Mouse (Mus musculus) kidney, embryonic 15.5 days (tissue): ENCODE data around the gene Olfr463. TPM values are rescaled to one million over a fixed set of nuclear protein-coding genes. Genes with fewer than 3 reads are reported as not detected.

Source experiments
- ATAC-seq: fragments of 200-750 bp; cut with Nextera tagmentation; replicated peaks from 2 replicates; pipeline ENCODE4 v1.8.0; 2017; ENCODE audit warnings: moderate TSS enrichment; ENCODE audit not compliant: low FRiP score
- H3K27ac ChIP-seq: fragments of 300-500 bp; sonication (generic); 2 replicates; pipeline ENCODE4 v1.5.1; 2015; ENCODE audit warnings: mild to moderate bottlenecking, inconsistent platforms
- H3K27me3 ChIP-seq: fragments of 300-500 bp; sonication (generic); 2 replicates; pipeline ENCODE4 v1.6.1; 2015; ENCODE audit warnings: inconsistent platforms
- H3K36me3 ChIP-seq: fragments of 300-500 bp; sonication (generic); 2 replicates; pipeline ENCODE4 v1.6.1; 2015; ENCODE audit warnings: inconsistent platforms
- H3K4me1 ChIP-seq: fragments of 300-500 bp; sonication (generic); 2 replicates; pipeline ENCODE4 v1.6.1; 2015; ENCODE audit warnings: inconsistent platforms
- H3K4me2 ChIP-seq: fragments of 300-500 bp; sonication (generic); 2 replicates; pipeline ENCODE4 v1.6.1; 2015; ENCODE audit warnings: moderate library complexity, mild to moderate bottlenecking, inconsistent platforms
- H3K4me3 ChIP-seq: fragments of 300-500 bp; sonication (generic); replicated peaks from 2 replicates; pipeline ENCODE4 v1.5.1; 2015; ENCODE audit warnings: mild to moderate bottlenecking, inconsistent platforms
- H3K9ac ChIP-seq: fragments of 300-500 bp; sonication (generic); 2 replicates; pipeline ENCODE4 v1.6.1; 2015; ENCODE audit warnings: mild to moderate bottlenecking, inconsistent platforms
- H3K9me3 ChIP-seq: fragments of 300-500 bp; sonication (generic); replicated peaks from 2 replicates; pipeline ENCODE4 v1.6.1; 2016; ENCODE audit warnings: inconsistent platforms
- WGBS: fragments of 180-500 bp; shearing (Covaris S2); methylation state at CpG from one replicate; pipeline ENCODE4 v1.1.7; 2015; ENCODE audit warnings: mixed read lengths; 5-methylcytosine and 5-hydroxymethylcytosine counted together
- polyA plus RNA-seq: library from polyadenylated mRNA; unstranded; fragments of >200 nt; fragmentation: Nextera tagmentation; extraction: Ambion mirVana; gene quantifications from 2 replicates; pipeline ENCODE4 v1.2.1, GENCODE M21; 2015

Olfr463 gene
- not detected in 2 replicates for polyA plus RNA-seq

DNA sequence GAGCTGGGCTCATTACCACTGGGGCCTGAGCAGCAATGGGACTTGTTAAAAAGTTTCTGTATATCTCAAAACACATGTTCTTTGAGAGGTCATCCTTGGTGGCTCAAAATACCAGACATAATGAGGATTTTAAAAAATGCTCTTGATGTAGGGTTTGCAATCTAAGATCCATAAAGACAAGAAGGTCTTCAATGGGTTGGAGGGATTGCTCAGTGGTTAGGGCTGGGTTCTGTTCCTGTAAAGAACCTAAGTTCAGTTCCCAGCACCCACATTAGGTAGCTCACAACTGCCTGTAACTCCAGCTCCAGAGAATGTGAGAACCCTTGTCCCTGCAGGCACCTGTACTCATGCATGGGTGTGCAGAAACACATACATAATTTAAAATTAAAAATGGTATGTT is at the start of gene Olfr463:
Gene Olfr463, minus strand, starts transcription at position 101 of the 400 bp plus-strand sequence.
- Histone ChIP-seq H3K9me3 (no peaks in the 10 kb centered on the region), H3K4me3 (no peak within 1 kb of the TSS), H3K36me3 (no peaks in the 10 kb centered on the region), H3K27me3 (peaks cover 5% of the 10 kb centered on the region; the same call in 1 of the 2 replicates), H3K4me1 (no peaks in the 10 kb centered on the region), H3K27ac (no peak within 1 kb of the TSS), H3K9ac (no peak within 1 kb of the TSS), H3K4me2 (no peak within 1 kb of the TSS)
- ATAC-seq: no peak

DNA sequence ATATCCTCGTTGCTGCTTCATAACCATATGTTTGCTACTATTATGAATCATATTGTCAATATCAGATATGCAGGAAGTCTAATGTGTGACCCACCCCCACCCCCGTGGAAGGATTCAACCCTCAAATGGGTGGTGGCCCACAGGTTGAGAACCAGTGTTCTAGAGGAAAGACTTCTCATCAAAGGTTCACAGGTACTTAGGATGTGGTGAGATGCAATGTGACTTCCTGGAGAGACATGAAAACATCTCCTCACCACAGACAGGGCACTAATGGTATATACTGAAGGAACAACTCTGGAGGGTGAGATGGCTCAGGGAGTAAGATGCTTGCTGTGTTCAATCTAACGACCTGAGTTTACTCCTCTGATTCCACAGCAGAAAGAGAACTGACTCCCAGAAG is 38.3 kb upstream of the Olfr463 start:
- H3K27ac ChIP-seq: no peak overlapping the region
- H3K4me1 ChIP-seq: no peaks in the 10 kb centered on the region
- no peak overlapping the region for H3K4me3 ChIP-seq
- no peaks in the 10 kb centered on the region for H3K9me3 ChIP-seq
- no peak overlapping the region for H3K9ac ChIP-seq
- H3K36me3 ChIP-seq: no peaks in the 10 kb centered on the region
- H3K4me2 ChIP-seq: no peak overlapping the region
- H3K27me3 ChIP-seq: no peaks in the 10 kb centered on the region
- no peak for ATAC-seq
- WGBS: 72% methylated on average over 3 of the region's 3 CpGs

DNA sequence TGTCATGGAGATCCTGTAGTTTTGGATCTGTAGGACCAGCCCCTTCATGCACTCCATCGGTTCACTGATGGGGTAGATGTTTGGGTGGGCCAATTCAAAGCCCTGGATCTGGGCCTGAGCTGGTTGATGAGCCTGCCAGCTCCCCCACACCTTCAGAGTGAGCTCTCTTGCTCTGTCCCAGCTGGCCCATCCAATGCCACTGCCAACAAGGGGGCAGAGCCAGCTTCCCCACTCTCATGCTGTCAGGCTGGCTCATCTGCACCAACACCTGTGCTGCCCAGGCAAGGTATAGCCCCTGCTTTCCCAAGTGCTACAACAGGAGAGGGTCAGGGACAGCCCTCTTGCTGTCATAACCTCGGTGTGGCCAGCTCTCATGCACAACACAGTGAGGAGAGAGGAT is 36.5 kb upstream of the Olfr463 start:
- Histone ChIP-seq H3K9me3 (no peaks in the 10 kb centered on the region), H3K9ac (no peak overlapping the region)

DNA sequence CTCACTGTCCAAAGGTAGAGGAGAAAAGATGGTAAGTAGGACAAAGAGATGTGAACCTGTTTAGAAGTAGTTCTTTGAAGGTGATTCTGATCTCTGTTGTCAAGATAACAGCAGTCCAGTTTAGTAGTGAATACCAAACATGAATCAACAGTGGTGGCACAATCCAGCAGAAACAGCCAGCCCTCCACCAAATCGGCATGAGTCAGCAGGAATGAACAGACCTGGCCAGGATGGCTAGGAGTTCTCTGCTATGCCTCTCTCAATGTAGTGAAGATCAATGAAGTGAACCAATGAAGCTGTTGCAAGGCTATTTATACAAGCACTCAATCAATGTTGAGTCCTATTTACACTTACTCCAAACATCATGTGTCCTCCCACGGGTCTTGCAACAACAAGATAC is 33.2 kb upstream of the Olfr463 start:
- Histone ChIP-seq H3K27me3 (no peaks in the 10 kb centered on the region), H3K9ac (no peak overlapping the region), H3K9me3 (no peaks in the 10 kb centered on the region), H3K27ac (no peak overlapping the region), H3K4me1 (no peaks in the 10 kb centered on the region), H3K4me2 (no peak overlapping the region), H3K4me3 (no peak overlapping the region), H3K36me3 (no peaks in the 10 kb centered on the region)
- ATAC-seq: no peak
- WGBS: 93% methylated on average over 2 of the region's 2 CpGs

More for the DNA sequence above, 36.5 kb upstream of the Olfr463 start:
- Histone ChIP-seq H3K27me3 (no peaks in the 10 kb centered on the region), H3K4me3 (no peak overlapping the region), H3K27ac (no peak overlapping the region), H3K4me1 (no peaks in the 10 kb centered on the region), H3K4me2 (no peak overlapping the region), H3K36me3 (no peaks in the 10 kb centered on the region)
- no peak for ATAC-seq
- 86% methylated on average over 2 of the region's 2 CpGs for WGBS

DNA sequence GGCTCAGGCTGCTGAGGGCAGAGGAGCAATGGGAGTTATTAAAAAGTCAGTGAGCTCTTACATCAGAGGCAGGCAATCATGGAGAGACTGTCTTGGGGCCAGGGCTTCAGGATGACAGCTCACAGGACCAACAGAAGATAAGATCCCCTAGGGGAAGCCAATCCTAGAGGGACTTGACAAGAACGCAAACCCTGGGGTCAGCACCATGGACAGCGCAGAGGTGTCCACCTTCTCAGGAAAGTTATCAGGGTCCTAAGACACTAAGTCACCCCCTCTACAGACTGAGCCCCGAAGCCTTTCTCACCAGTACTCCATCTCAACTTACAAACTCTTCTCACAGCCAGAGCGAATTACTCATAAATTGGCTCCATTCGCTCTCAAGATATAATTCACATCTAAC is 23.8 kb upstream of the Olfr463 start, which contains the start of gene Olfr464:
Gene Olfr464, minus strand, starts transcription at position 2 of the 400 bp plus-strand sequence.
- Histone ChIP-seq H3K27me3 (peaks cover 4% of the 10 kb centered on the region; the same call in 1 of the 2 replicates), H3K4me1 (no peaks in the 10 kb centered on the region), H3K4me2 (no peak within 1 kb of the TSS), H3K36me3 (no peaks in the 10 kb centered on the region), H3K4me3 (no peak within 1 kb of the TSS), H3K9ac (no peak within 1 kb of the TSS), H3K27ac (no peak within 1 kb of the TSS), H3K9me3 (no peaks in the 10 kb centered on the region)
- 34% methylated on average over 5 of the region's 5 CpGs for WGBS
- no peak for ATAC-seq

DNA sequence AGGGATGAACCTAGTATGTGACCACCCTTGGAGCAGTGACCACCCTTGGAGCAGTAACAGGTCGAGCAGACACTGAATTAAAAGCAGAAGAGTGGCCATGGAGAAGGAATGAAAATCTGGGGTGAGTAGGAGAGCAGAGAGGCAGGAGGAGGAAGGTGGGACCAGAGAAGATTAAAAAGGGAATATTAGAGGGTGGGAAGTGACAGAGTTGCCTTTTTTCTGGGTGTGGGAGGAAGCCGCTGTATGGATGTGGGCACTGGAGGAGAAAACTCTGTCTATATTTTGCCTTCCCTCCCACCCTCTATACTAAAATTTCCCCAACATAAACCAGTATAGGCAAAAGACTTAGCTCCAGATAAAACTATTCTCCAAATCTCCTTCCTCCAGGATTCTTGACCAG is 23.1 kb upstream of the Olfr463 start:
- Histone ChIP-seq H3K4me1 (no peaks in the 10 kb centered on the region), H3K9me3 (no peaks in the 10 kb centered on the region), H3K4me3 (no peak overlapping the region), H3K4me2 (no peak overlapping the region), H3K9ac (no peak overlapping the region), H3K36me3 (no peaks in the 10 kb centered on the region), H3K27me3 (peaks cover 4% of the 10 kb centered on the region; the same call in 1 of the 2 replicates), H3K27ac (no peak overlapping the region)
- 68% methylated on average over 2 of the region's 2 CpGs for whole genome bisulfite sequencing
- ATAC-seq: no peak

DNA sequence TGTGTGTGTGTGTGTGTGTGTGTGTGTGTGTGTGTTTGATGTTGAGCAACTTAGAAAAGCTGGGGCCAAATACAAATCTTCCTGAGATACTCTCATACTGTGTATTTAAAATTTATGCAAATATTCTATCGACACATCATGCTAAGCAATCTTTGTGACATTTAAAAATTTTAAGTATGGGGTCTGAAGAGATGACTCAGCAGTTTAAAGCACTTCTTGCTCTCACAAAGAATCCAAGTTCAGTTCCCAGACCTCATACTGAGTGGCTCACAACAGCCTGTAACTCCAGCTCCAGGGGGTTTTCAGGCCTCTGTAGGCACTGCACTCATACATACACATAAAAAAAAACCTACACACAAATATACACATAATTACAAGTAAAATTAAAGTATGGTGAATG is 18.8 kb upstream of the Olfr463 start:
- Histone ChIP-seq H3K4me2 (no peak overlapping the region), H3K4me3 (no peak overlapping the region), H3K27ac (no peak overlapping the region), H3K9me3 (no peaks in the 10 kb centered on the region), H3K4me1 (no peaks in the 10 kb centered on the region), H3K27me3 (peaks cover 4% of the 10 kb centered on the region; the same call in 1 of the 2 replicates), H3K36me3 (no peaks in the 10 kb centered on the region), H3K9ac (no peak overlapping the region)
- ATAC-seq: no peak
- 89% methylated on average over 1 of the region's 1 CpGs for WGBS

DNA sequence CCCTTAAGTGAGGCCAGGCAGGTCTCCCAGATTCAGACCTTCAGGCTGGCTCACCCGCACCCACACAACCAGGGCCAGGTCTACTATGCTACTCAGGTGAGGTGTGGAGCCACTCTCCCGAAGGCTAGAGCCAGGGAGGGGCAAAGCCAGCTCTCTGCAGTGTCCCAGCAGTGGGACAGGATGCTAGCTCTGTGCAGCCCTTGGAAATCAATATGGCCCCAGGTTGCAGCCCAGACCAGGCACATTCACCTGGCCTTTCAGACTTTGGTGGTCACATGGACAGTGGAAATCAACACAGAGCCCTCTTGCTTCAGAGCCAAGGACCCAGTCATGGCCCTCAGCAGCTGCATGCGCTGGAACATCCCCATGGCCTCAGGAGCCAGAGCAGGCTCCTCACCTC is 7.1 kb upstream of the Olfr463 start:
- no peak overlapping the region for H3K4me3 ChIP-seq
- H3K9ac ChIP-seq: no peak overlapping the region
- H3K27ac ChIP-seq: no peak overlapping the region
- no peaks in the 10 kb centered on the region for H3K27me3 ChIP-seq
- no peak overlapping the region for H3K4me2 ChIP-seq
- no peaks in the 10 kb centered on the region for H3K4me1 ChIP-seq
- no peak for ATAC-seq
- H3K9me3 ChIP-seq: no peaks in the 10 kb centered on the region
- no peaks in the 10 kb centered on the region for H3K36me3 ChIP-seq
- 83% methylated on average over 3 of the region's 3 CpGs for WGBS

DNA sequence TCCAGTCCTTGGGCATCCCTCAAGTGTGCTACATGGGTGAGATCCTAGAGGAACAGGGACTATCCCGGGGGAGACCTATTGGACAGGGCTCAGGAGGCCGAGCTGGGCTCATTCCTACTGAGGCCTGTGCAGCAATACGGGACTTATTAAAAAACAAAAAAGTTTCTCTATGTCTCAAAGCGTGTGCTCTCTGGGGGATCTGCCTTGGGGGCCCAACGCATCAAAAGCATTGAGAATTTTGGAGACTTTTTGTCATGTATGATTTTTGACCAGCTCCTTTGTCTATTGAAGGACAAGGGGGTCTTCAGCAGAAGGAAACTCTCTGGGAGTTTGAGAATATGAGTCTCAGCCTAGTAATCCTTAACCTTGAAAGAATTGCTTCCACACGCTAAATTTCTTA is 5.0 kb downstream of the Olfr463 start, which contains the start of gene Olfr462:
Gene Olfr462, minus strand, starts transcription at position 101 of the 400 bp plus-strand sequence.
- ATAC-seq: no peak
- Histone ChIP-seq H3K4me3 (no peak within 1 kb of the TSS), H3K9me3 (no peaks in the 10 kb centered on the region), H3K4me1 (no peaks in the 10 kb centered on the region), H3K27ac (no peak within 1 kb of the TSS), H3K4me2 (no peak within 1 kb of the TSS), H3K36me3 (no peaks in the 10 kb centered on the region), H3K9ac (no peak within 1 kb of the TSS), H3K27me3 (no peaks in the 10 kb centered on the region)
- WGBS: 86% methylated on average over 6 of the region's 6 CpGs

DNA sequence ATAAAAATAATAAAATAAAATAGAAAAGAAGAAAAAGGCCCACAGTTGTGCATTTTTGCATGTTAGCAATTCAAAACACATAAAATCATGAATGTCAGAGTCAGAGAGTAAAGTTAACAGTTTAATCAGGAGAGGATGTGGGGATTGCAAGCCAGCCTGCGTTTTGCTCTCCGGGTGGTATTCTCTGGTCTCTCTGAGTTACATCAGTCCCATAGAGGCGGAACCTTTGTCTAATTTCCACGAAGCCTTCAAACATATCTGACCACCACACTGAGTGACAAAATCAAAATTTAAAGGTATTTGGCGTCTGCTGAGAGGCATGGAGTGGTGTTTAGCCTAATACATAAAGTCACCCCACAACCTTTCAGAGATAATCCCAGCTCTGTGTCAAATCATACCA is 12.3 kb downstream of the Olfr463 start:
- Histone ChIP-seq H3K27ac (no peak overlapping the region), H3K4me1 (peaks cover 7% of the 10 kb centered on the region; the same call in 1 of the 2 replicates), H3K4me2 (no peak overlapping the region), H3K4me3 (no peak overlapping the region), H3K9me3 (no peaks in the 10 kb centered on the region), H3K36me3 (no peaks in the 10 kb centered on the region), H3K9ac (no peak overlapping the region), H3K27me3 (0 out of 2 replicates have a peak, but pooled peaks cover 7% of the 10 kb centered on the region)
- 77% methylated on average over 5 of the region's 5 CpGs for WGBS
- ATAC-seq: no peak

DNA sequence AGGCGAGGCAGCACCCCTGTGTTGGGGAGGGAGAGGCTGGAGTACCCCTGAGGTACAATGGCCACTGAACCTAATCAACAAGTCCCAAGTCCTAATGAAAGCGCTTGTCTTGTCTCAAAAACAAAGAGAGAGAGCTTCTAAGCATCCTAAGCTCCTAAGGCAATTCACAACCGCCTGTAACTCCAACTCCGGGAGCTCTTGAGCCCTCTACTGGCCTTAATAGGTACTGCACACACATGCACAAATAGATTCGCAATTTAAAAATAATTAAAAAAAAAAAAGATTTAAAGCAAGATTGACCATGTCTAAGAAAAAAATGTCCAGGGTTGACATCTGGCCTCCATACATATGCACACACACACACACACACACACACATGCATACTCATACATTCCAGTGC is 13.7 kb downstream of the Olfr463 start:
- Histone ChIP-seq H3K36me3 (no peaks in the 10 kb centered on the region), H3K27ac (no peak overlapping the region), H3K4me1 (peaks cover 7% of the 10 kb centered on the region; the same call in 1 of the 2 replicates), H3K27me3 (0 out of 2 replicates have a peak, but pooled peaks cover 7% of the 10 kb centered on the region), H3K9ac (no peak overlapping the region), H3K4me3 (no peak overlapping the region), H3K4me2 (no peak overlapping the region), H3K9me3 (no peaks in the 10 kb centered on the region)
- no peak for ATAC-seq
- 44% methylated on average over 5 of the region's 5 CpGs for WGBS

DNA sequence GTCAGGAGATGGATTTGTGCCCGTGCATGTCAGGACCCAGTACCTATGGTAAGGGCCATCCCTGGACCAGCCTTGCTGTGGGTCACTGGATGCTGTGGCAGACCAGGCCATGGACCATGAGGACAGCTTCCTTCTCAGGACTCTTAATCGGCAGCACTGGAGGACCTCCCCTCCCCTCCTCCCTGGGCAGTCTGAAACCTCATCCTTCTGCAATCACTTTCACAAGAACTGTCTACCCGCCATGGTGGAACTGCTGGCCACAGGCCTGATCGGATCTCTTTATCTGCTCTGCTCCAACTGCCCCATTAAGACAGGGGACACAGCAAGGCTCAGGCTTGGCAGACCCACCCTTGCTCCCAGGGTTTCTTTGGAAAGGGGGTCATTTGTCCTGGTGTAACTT is 15.5 kb downstream of the Olfr463 start:
- WGBS: 66% methylated on average over 4 of the region's 4 CpGs

DNA sequence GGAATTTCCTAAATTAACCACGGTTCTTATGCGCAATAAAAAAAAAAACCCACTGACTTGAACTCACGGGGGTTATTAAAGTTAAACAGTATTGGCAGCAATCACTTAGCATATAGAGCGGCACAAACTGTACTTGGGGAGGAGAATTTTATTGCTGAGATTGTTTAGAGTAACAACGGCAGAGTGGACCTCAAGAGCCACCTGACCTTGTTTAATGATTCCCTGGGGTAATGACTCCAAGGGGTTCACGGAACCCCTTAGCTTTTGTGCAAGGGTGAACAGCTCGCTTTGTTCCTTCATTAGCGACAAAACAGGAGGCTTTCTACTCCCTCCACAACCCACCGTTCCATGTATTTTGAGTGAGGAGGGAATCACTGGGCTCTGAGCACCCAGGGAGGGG is 17.4 kb downstream of the Olfr463 start:
- Histone ChIP-seq H3K27me3 (0 out of 2 replicates have a peak, but pooled peaks cover 3% of the 10 kb centered on the region), H3K4me3 (no peak overlapping the region), H3K9me3 (no peaks in the 10 kb centered on the region), H3K36me3 (no peaks in the 10 kb centered on the region), H3K4me2 (no peak overlapping the region), H3K27ac (no peak overlapping the region), H3K4me1 (peaks cover 7% of the 10 kb centered on the region; the same call in 1 of the 2 replicates), H3K9ac (no peak overlapping the region)
- ATAC-seq: no peak
- WGBS: 32% methylated on average over 9 of the region's 9 CpGs

More for the DNA sequence above, 15.5 kb downstream of the Olfr463 start:
- no peak for ATAC-seq
- H3K27ac ChIP-seq: no peak overlapping the region
- H3K9ac ChIP-seq: no peak overlapping the region
- H3K4me1 ChIP-seq: peaks cover 7% of the 10 kb centered on the region; the same call in 1 of the 2 replicates
- H3K4me3 ChIP-seq: no peak overlapping the region
- no peak overlapping the region for H3K4me2 ChIP-seq
- no peaks in the 10 kb centered on the region for H3K36me3 ChIP-seq
- H3K9me3 ChIP-seq: no peaks in the 10 kb centered on the region
- 0 out of 2 replicates have a peak, but pooled peaks cover 7% of the 10 kb centered on the region for H3K27me3 ChIP-seq
